In the genomic region with DNA sequence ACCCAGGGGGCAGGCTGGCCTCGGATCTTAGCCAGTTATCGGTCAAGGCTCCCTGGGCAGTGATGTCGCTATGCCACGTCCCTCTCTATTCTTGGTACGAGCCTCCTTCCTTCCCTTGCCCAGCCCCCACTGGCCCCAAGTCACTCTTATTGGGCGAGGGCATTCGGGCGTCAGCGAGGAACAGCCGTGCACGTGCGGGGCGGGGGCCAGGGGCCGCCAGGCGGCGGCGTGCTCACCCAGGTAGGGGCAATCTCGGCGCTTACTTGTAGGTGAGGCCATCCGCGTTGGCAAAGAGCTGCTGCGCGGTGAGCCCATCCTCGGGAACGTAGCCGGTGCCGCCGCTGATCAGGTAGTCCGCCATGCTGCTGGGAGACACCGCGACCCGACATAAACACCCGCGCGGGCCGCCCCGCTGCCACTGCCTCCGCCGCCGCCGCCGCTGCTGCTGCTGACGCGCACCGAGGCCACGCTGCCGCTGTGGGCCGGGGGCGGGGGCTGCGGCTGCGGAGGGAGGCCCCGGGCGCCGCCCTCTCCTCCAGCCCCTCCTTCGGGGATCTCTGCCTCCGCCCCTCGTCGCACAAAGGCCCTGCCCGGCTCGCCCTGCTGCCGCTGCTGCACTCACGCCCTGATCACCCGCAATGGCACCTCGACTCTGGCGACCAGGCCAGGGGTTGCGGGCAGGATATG, we compare ENCODE assay signal across 8 mouse cellular contexts. TPM values are rescaled to one million over a fixed set of nuclear protein-coding genes. Genes with fewer than 3 reads are reported as not detected.
DNase-seq lines count a peak whose midpoint lies in the region; ATAC-seq and TF ChIP-seq lines count a peak whose summit lies in the region.

No protein-coding gene starts in this region.

- peaks cover 30% of the 10 kb centered on the region for H3K4me1 ChIP-seq in erythroblast, embryonic 14.5 days (ENCODE audit: control insufficient read depth)
- H3K4me1 ChIP-seq in heart, embryonic 14.5 days (ENCODE audit: control insufficient read depth in 2 of 2, insufficient read depth in 2 of 2, low read length in 2 of 2), result peaks cover 12 to 27% of the 10 kb centered on the region in 2 experiments; a peak in 3 of 4 replicates
- peaks cover 20% of the 10 kb centered on the region for H3K4me1 ChIP-seq in liver, embryonic 16.5 days (ENCODE audit: control insufficient read depth, low read depth, low read length)
- peaks cover 45% of the 10 kb centered on the region for H3K4me1 ChIP-seq in neural tube, embryonic 12.5 days
- peaks cover 10% of the 10 kb centered on the region for H3K4me1 ChIP-seq in stomach, postnatal 0 days (replicated peaks; ENCODE audit: control insufficient read depth, insufficient read depth)

- peak; percentile 6; the same call in 1 of the 2 replicates for TF ChIP-seq POLR2A in brain, embryonic 14.5 days (IDR thresholded peaks at IDR 0.05; ENCODE audit: borderline replicate concordance, extremely low read depth, insufficient read depth, insufficient read length, poor library complexity, severe bottlenecking)

- H3K4me3 ChIP-seq in erythroblast, embryonic 14.5 days (replicated peaks), result peak overlapping the region; percentile 63
- peak overlapping the region; percentile 64 to 79 for H3K4me3 ChIP-seq in heart, embryonic 14.5 days (ENCODE audit: control insufficient read depth in 1 of 2, insufficient read depth in 1 of 2, low read depth in 1 of 2, low read length in 2 of 2)
- H3K4me3 ChIP-seq in liver, embryonic 16.5 days (ENCODE audit: low read depth, low read length), result peak overlapping the region; percentile 62
- H3K4me3 ChIP-seq in neural tube, embryonic 12.5 days, result peak overlapping the region; percentile 66
- peak overlapping the region; percentile 69 for H3K4me3 ChIP-seq in stomach, postnatal 0 days (ENCODE audit: low read depth, low read length)

- H3K27ac ChIP-seq in heart, embryonic 14.5 days (replicated peaks in 1 of 2; ENCODE audit: control insufficient read depth in 1 of 2, insufficient read depth in 1 of 2, low read depth in 2 of 2, low read length in 2 of 2), result peak overlapping the region; percentile 18 to 57; a peak in 2 of 4 replicates
- H3K27ac ChIP-seq in liver, embryonic 16.5 days (ENCODE audit: low read length), result no peak overlapping the region
- peak overlapping the region; percentile 62 for H3K27ac ChIP-seq in neural tube, embryonic 12.5 days
- peak overlapping the region; percentile 78 for H3K27ac ChIP-seq in stomach, postnatal 0 days (replicated peaks)

- no peaks in the 10 kb centered on the region; the same call in 1 of the 2 replicates for H3K36me3 ChIP-seq in erythroblast, embryonic 14.5 days (ENCODE audit: control insufficient read depth)
- H3K36me3 ChIP-seq in heart, embryonic 14.5 days (ENCODE audit: control insufficient read depth, insufficient read depth, low read length), result peaks cover 2% of the 10 kb centered on the region; the same call in 1 of the 2 replicates
- H3K36me3 ChIP-seq in liver, embryonic 16.5 days (ENCODE audit: control insufficient read depth, insufficient read depth), result no peaks in the 10 kb centered on the region
- H3K36me3 ChIP-seq in neural tube, embryonic 12.5 days, result peaks cover 2% of the 10 kb centered on the region; the same call in 1 of the 2 replicates
- H3K36me3 ChIP-seq in stomach, postnatal 0 days (ENCODE audit: control insufficient read depth, insufficient read depth, low read length), result no peaks in the 10 kb centered on the region

- peak; percentile 95 for DNase-seq in CD4-positive, CD25-positive, alpha-beta regulatory T cell, adult 2 months (ENCODE audit: low read depth, low spot score)
- peak; percentile 90 for DNase-seq in brain, embryonic 14.5 days (ENCODE audit: low read depth)
- peak; percentile 89 for DNase-seq in kidney, postnatal 14 days
- DNase-seq in stomach, postnatal 0 days (ENCODE audit: low spot score), result peak; percentile 89

- no peaks in the 10 kb centered on the region for H3K9me3 ChIP-seq in erythroblast, embryonic 14.5 days (ENCODE audit: control insufficient read depth, low read length)
- H3K9me3 ChIP-seq in heart, embryonic 14.5 days (ENCODE audit: control insufficient read depth, low read length), result no peaks in the 10 kb centered on the region
- no peaks in the 10 kb centered on the region for H3K9me3 ChIP-seq in liver, embryonic 16.5 days (replicated peaks; ENCODE audit: control insufficient read depth, low read length)
- no peaks in the 10 kb centered on the region for H3K9me3 ChIP-seq in neural tube, embryonic 12.5 days
- no peaks in the 10 kb centered on the region for H3K9me3 ChIP-seq in stomach, postnatal 0 days (ENCODE audit: control insufficient read depth, low read length)

- under 1% methylated on average over 62 of the region's 66 CpGs for WGBS in heart, embryonic 14.5 days
- under 1% methylated on average over 56 of the region's 66 CpGs for WGBS in liver, embryonic 16.5 days (ENCODE audit: insufficient replicate concordance)
- WGBS in neural tube, embryonic 12.5 days, result under 1% methylated on average over 66 of the region's 66 CpGs
- under 1% methylated on average over 49 of the region's 66 CpGs for WGBS in stomach, postnatal 0 days

- peak overlapping the region; percentile 85 for H3K9ac ChIP-seq in heart, embryonic 14.5 days (ENCODE audit: low read length)
- peak overlapping the region; percentile 54 for H3K9ac ChIP-seq in liver, embryonic 16.5 days (ENCODE audit: low read depth, low read length)
- peak overlapping the region; percentile 77 for H3K9ac ChIP-seq in neural tube, embryonic 12.5 days
- H3K9ac ChIP-seq in stomach, postnatal 0 days (ENCODE audit: low read length), result peak overlapping the region; percentile 78

- TF ChIP-seq CTCF in brain, embryonic 14.5 days (IDR thresholded peaks at IDR 0.05; ENCODE audit: borderline replicate concordance, extremely low read depth, insufficient read depth, insufficient read length), result 0 out of 2 replicates have a peak, but pooled peaks have one; percentile 5
- peak; percentile 39 for TF ChIP-seq CTCF in stomach, postnatal 0 days (IDR thresholded peaks at IDR 0.05; ENCODE audit: low read depth)

- H3K4me2 ChIP-seq in heart, embryonic 14.5 days (ENCODE audit: low read length), result peak overlapping the region; percentile 97
- peak overlapping the region; percentile 87 for H3K4me2 ChIP-seq in liver, embryonic 16.5 days (ENCODE audit: low read depth, low read length)
- peak overlapping the region; percentile 93 for H3K4me2 ChIP-seq in neural tube, embryonic 12.5 days (replicated peaks)
- peak overlapping the region; percentile 96 for H3K4me2 ChIP-seq in stomach, postnatal 0 days (replicated peaks; ENCODE audit: low read depth)

- peaks cover 55% of the 10 kb centered on the region for H3K27me3 ChIP-seq in erythroblast, embryonic 14.5 days (ENCODE audit: control insufficient read depth)
- peaks cover 9% of the 10 kb centered on the region for H3K27me3 ChIP-seq in heart, embryonic 14.5 days (ENCODE audit: control insufficient read depth, insufficient read depth, low read length)
- peaks cover 22% of the 10 kb centered on the region for H3K27me3 ChIP-seq in liver, embryonic 16.5 days (ENCODE audit: control insufficient read depth, insufficient read depth, low read depth, low read length)
- peaks cover 18% of the 10 kb centered on the region for H3K27me3 ChIP-seq in neural tube, embryonic 12.5 days (replicated peaks)
- H3K27me3 ChIP-seq in stomach, postnatal 0 days (ENCODE audit: control insufficient read depth, insufficient read depth, low read length), result no peaks in the 10 kb centered on the region

- no peak for TF ChIP-seq EP300 in stomach, postnatal 0 days (optimal IDR thresholded peaks at IDR 0.05)

- ATAC-seq in heart, embryonic 14.5 days (ENCODE audit: insufficient number of reproducible peaks, insufficient read depth, low FRiP score, low read depth), result peak; percentile 61
- ATAC-seq in liver, embryonic 16.5 days (ENCODE audit: low read depth), result peak; percentile 79
- peak; percentile 79 for ATAC-seq in neural tube, embryonic 12.5 days (ENCODE audit: low FRiP score, low read depth)
- peak; percentile 86 for ATAC-seq in stomach, postnatal 0 days (ENCODE audit: low FRiP score, low TSS enrichment)

RNA-seq across cellular contexts. Expression of gene Impdh1, which starts 4.2 kb away (rescaled TPM):
- polyA plus RNA-seq in brain, embryonic 14.5 days (2012; rRNA removed), result 49.2 and 52.9 TPM in 2 replicates
- 1.7 and 1.8 TPM in 2 replicates for polyA plus RNA-seq in erythroblast, embryonic 14.5 days (2012)
- polyA plus RNA-seq in heart, embryonic 14.5 days (2014; fragmentation: Nextera tagmentation; extraction: Ambion mirVana), result 32.2 and 32.5 TPM in 2 replicates
- polyA plus RNA-seq in liver, embryonic 16.5 days (2015; fragmentation: Nextera tagmentation; extraction: Ambion mirVana), result 8.4 and 10.0 TPM in 2 replicates
- 65.0 and 69.5 TPM in 2 replicates for polyA plus RNA-seq in neural tube, embryonic 12.5 days (2016; fragmentation: Nextera tagmentation; extraction: Ambion mirVana)
- 26.9 and 28.0 TPM in 2 replicates for polyA plus RNA-seq in stomach, postnatal 0 days (2015; fragmentation: Nextera tagmentation; extraction: Ambion mirVana)

RNA-seq across cellular contexts. Expression of gene Prrt4, which starts 32.6 kb away (rescaled TPM):
- 7.5 and 11.1 TPM in 2 replicates for polyA plus RNA-seq in brain, embryonic 14.5 days (2012; rRNA removed)
- polyA plus RNA-seq in erythroblast, embryonic 14.5 days (2012), result 0.02 TPM in 1 of 2 replicates, not detected in the other
- polyA plus RNA-seq in heart, embryonic 14.5 days (2014; fragmentation: Nextera tagmentation; extraction: Ambion mirVana), result 1.7 TPM in 2 replicates
- polyA plus RNA-seq in liver, embryonic 16.5 days (2015; fragmentation: Nextera tagmentation; extraction: Ambion mirVana), result 0.04 TPM in 1 of 2 replicates, not detected in the other
- 2.1 and 2.9 TPM in 2 replicates for polyA plus RNA-seq in neural tube, embryonic 12.5 days (2016; fragmentation: Nextera tagmentation; extraction: Ambion mirVana)
- polyA plus RNA-seq in stomach, postnatal 0 days (2015; fragmentation: Nextera tagmentation; extraction: Ambion mirVana), result 0.30 and 0.33 TPM in 2 replicates

RNA-seq across cellular contexts. Expression of gene Rbm28, which starts 47.1 kb away (rescaled TPM):
- 64.6 and 77.4 TPM in 2 replicates for polyA plus RNA-seq in brain, embryonic 14.5 days (2012; rRNA removed)
- polyA plus RNA-seq in erythroblast, embryonic 14.5 days (2012), result 0.50 and 0.55 TPM in 2 replicates
- 30.2 and 35.8 TPM in 2 replicates for polyA plus RNA-seq in heart, embryonic 14.5 days (2014; fragmentation: Nextera tagmentation; extraction: Ambion mirVana)
- polyA plus RNA-seq in liver, embryonic 16.5 days (2015; fragmentation: Nextera tagmentation; extraction: Ambion mirVana), result 8.8 and 8.9 TPM in 2 replicates
- polyA plus RNA-seq in neural tube, embryonic 12.5 days (2016; fragmentation: Nextera tagmentation; extraction: Ambion mirVana), result 50.3 and 56.0 TPM in 2 replicates
- 10.8 and 11.8 TPM in 2 replicates for polyA plus RNA-seq in stomach, postnatal 0 days (2015; fragmentation: Nextera tagmentation; extraction: Ambion mirVana)
